Comparison of ENCODE assay signal across 8 mouse cellular contexts in genomic region chr11:69934169-69934568, GRCm38 (mm10). TPM values are rescaled to one million over a fixed set of nuclear protein-coding genes. Genes with fewer than 3 reads are reported as not detected.
DNase-seq lines count a peak whose midpoint lies in the region; ATAC-seq lines count a peak whose summit lies in the region.

No protein-coding gene starts in this region.

- DNase-seq in NIH3T3 (ENCODE audit: low read depth): peak; percentile 95
- peak; percentile 98 to 99 for DNase-seq in cerebellum, postnatal 10 days
- DNase-seq in frontal cortex, postnatal 14 days (ENCODE audit: low spot score in 2 of 2): peak; percentile 74 to 88
- DNase-seq in layer of hippocampus, postnatal 25 days (ENCODE audit: extremely low spot score in 1 of 2, low spot score in 1 of 2): peak; percentile 96 to 100
- DNase-seq in right cerebral cortex, adult 18-20 months: peak; percentile 84
- DNase-seq in urinary bladder, postnatal 10 days (ENCODE audit: low spot score): peak; percentile 86

- 2% methylated on average over 18 of the region's 18 CpGs for WGBS in hindbrain, embryonic 13.5 days

- ATAC-seq in hindbrain, embryonic 13.5 days (ENCODE audit: low FRiP score): no peak
- ATAC-seq in megakaryocyte, adult 5-6 weeks (ENCODE audit: poor library complexity, severe bottlenecking): peak; percentile 66

- no peak overlapping the region for H3K9ac ChIP-seq in hindbrain, embryonic 13.5 days

- H3K27me3 ChIP-seq in hindbrain, embryonic 13.5 days: peaks cover 52% of the 10 kb centered on the region

- H3K4me1 ChIP-seq in hindbrain, embryonic 13.5 days (replicated peaks): peaks cover 21% of the 10 kb centered on the region

- no peaks in the 10 kb centered on the region for H3K36me3 ChIP-seq in hindbrain, embryonic 13.5 days

- H3K9me3 ChIP-seq in hindbrain, embryonic 13.5 days: no peaks in the 10 kb centered on the region

- H3K27ac ChIP-seq in hindbrain, embryonic 13.5 days: no peak overlapping the region

- H3K4me3 ChIP-seq in hindbrain, embryonic 13.5 days: peak overlapping the region; percentile 19

- H3K4me2 ChIP-seq in hindbrain, embryonic 13.5 days: peak overlapping the region; percentile 42

RNA-seq across cellular contexts. Expression of gene Ybx2, which starts 1.4 kb away (rescaled TPM):
- polyA plus RNA-seq in hindbrain, embryonic 13.5 days (2015; fragmentation: Nextera tagmentation; extraction: Ambion mirVana): 4.0 and 7.1 TPM in 2 replicates
- total RNA-seq in layer of hippocampus, postnatal 25 days (2021): 10 to 100 TPM in 1 of 2 experiments, 1 to 10 TPM in 1; 7.3 to 11.1 TPM
- not detected in 2 replicates for total RNA-seq in megakaryocyte, adult 5-6 weeks (2015)
- not detected in 2 replicates for total RNA-seq in megakaryocyte, adult 5-6 weeks (2017)

RNA-seq across cellular contexts. Expression of gene Eif5a, which starts 12.4 kb away (rescaled TPM):
- polyA plus RNA-seq in hindbrain, embryonic 13.5 days (2015; fragmentation: Nextera tagmentation; extraction: Ambion mirVana): 1,129 and 1,134 TPM in 2 replicates
- total RNA-seq in layer of hippocampus, postnatal 25 days (2021): 100 to 1,000 TPM; 426 to 481 TPM
- 575 and 614 TPM in 2 replicates for total RNA-seq in megakaryocyte, adult 5-6 weeks (2015)
- 561 and 596 TPM in 2 replicates for total RNA-seq in megakaryocyte, adult 5-6 weeks (2017)

RNA-seq across cellular contexts. Expression of gene Slc2a4, which starts 13.8 kb away (rescaled TPM):
- 3.9 and 4.0 TPM in 2 replicates for polyA plus RNA-seq in hindbrain, embryonic 13.5 days (2015; fragmentation: Nextera tagmentation; extraction: Ambion mirVana)
- 1 to 10 TPM; 2.2 to 4.0 TPM for total RNA-seq in layer of hippocampus, postnatal 25 days (2021)
- not detected in 2 replicates for total RNA-seq in megakaryocyte, adult 5-6 weeks (2015)
- total RNA-seq in megakaryocyte, adult 5-6 weeks (2017): 0.07 TPM in 1 of 2 replicates, not detected in the other

RNA-seq across cellular contexts. Expression of gene Gps2, which starts 20.5 kb away (rescaled TPM):
- 72.4 and 77.3 TPM in 2 replicates for polyA plus RNA-seq in hindbrain, embryonic 13.5 days (2015; fragmentation: Nextera tagmentation; extraction: Ambion mirVana)
- total RNA-seq in layer of hippocampus, postnatal 25 days (2021): 10 to 100 TPM; 26.8 to 32.6 TPM
- total RNA-seq in megakaryocyte, adult 5-6 weeks (2015): 140 and 156 TPM in 2 replicates
- total RNA-seq in megakaryocyte, adult 5-6 weeks (2017): 56.4 and 64.9 TPM in 2 replicates

RNA-seq across cellular contexts. Expression of gene Cldn7, which starts 30.4 kb away (rescaled TPM):
- 0.38 and 0.87 TPM in 2 replicates for polyA plus RNA-seq in hindbrain, embryonic 13.5 days (2015; fragmentation: Nextera tagmentation; extraction: Ambion mirVana)
- not detected for total RNA-seq in layer of hippocampus, postnatal 25 days (2021)
- not detected in 2 replicates for total RNA-seq in megakaryocyte, adult 5-6 weeks (2015)
- not detected in 2 replicates for total RNA-seq in megakaryocyte, adult 5-6 weeks (2017)

Comparison
In these comparisons a context has a peak if more than half of its experiments do, and no peak if none do; other contexts are left out.
1. RNA of gene Ybx2, which starts 1.4 kb away (total RNA-seq): 7.3 to 11.1 TPM in layer of hippocampus, postnatal 25 days; not detected in megakaryocyte, adult 5-6 weeks; every median in the first group is over 4 times any median in the second.
2. Peak in every context shown above with its lines, with median percentiles within 50 percentile points of each other: DNase-seq.